Mouse (Mus musculus) kidney, embryonic 14.5 days (tissue): ENCODE measurements around the gene Scrt2. TPM values are rescaled to one million over a fixed set of nuclear protein-coding genes. Genes with fewer than 3 reads are reported as not detected.

Source experiments
- ATAC-seq: fragments of 200-750 bp; cut with Nextera tagmentation; 2 replicates; pipeline ENCODE4 v1.8.0; 2017; ENCODE audit warnings: moderate number of reproducible peaks, mild to moderate bottlenecking, moderate TSS enrichment, moderate library complexity; ENCODE audit not compliant: low FRiP score, low TSS enrichment
- H3K27ac ChIP-seq: fragments of 300-500 bp; sonication (generic); 2 replicates; pipeline ENCODE4 v1.5.1; 2014; ENCODE audit warnings: low read depth, mild to moderate bottlenecking, low read length, moderate library complexity, mixed read lengths
- H3K27me3 ChIP-seq: fragments of 300-500 bp; sonication (generic); 2 replicates; pipeline ENCODE4 v1.6.1; 2014; ENCODE audit warnings: mild to moderate bottlenecking, low read length; ENCODE audit not compliant: control insufficient read depth, insufficient read depth
- H3K36me3 ChIP-seq: fragments of 300-500 bp; sonication (generic); 2 replicates; pipeline ENCODE4 v1.6.1; 2014; ENCODE audit warnings: low read length, mixed read lengths; ENCODE audit not compliant: control insufficient read depth, insufficient read depth
- H3K4me1 ChIP-seq: fragments of 300-500 bp; sonication (generic); 2 replicates; pipeline ENCODE4 v1.6.1; 2014; ENCODE audit warnings: low read length, mixed read lengths; ENCODE audit not compliant: control insufficient read depth, insufficient read depth
- H3K4me2 ChIP-seq: fragments of 300-500 bp; sonication (generic); replicated peaks from 2 replicates; pipeline ENCODE4 v1.6.1; 2014; ENCODE audit warnings: low read depth, mild to moderate bottlenecking, low read length
- H3K4me3 ChIP-seq: fragments of 300-500 bp; sonication (generic); 2 replicates; pipeline ENCODE4 v1.5.1; 2014; ENCODE audit warnings: mild to moderate bottlenecking, low read length
- H3K9ac ChIP-seq: fragments of 300-500 bp; sonication (generic); 2 replicates; pipeline ENCODE4 v1.6.1; 2014; ENCODE audit warnings: low read depth, mild to moderate bottlenecking, low read length, moderate library complexity
- H3K9me3 ChIP-seq: fragments of 300-500 bp; sonication (generic); 2 replicates; pipeline ENCODE4 v1.6.1; 2016; ENCODE audit warnings: low read length; ENCODE audit not compliant: control insufficient read depth
- WGBS: fragments of 180-500 bp; shearing (Covaris S2); extraction: QIAGEN DNeasy Blood & Tissue Kit; methylation state at CpG from one replicate; pipeline ENCODE4 v1.1.7; 2014; 5-methylcytosine and 5-hydroxymethylcytosine counted together
- polyA plus RNA-seq: library from polyadenylated mRNA; unstranded; fragments of >200 nt; fragmentation: Nextera tagmentation; extraction: Ambion mirVana; gene quantifications from 2 replicates; pipeline ENCODE4 v1.2.1, GENCODE M21; 2014

Gene Scrt2
- polyA plus RNA-seq, 1 experiment from 2014 or later, result not detected

- peaks cover 21% of the 10 kb centered on the region for H3K27me3 ChIP-seq
Observed at GRCm38 (mm10) chr2:152142046-152142445, 60.7 kb downstream of the Scrt2 start.

DNA sequence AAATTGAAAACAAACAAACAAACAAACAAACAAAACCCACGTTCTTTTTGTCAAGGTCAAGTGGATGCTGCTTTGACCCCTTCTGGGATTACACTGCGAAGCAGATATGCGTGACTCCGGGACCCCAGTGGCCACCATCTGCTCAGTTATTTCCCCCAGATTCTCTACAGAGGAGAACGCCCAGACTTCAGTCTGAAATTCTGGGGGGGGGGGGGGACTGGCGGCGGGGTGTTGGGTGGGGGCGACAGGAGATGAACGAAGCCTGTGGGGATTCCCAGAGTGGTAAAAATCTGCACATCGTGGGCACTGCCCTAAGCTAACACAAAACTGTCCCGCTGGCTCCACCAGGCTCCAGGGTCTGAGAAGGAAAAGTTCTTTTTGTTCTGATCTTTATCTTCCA, 61.2 kb downstream of the Scrt2 start:
- no peaks in the 10 kb centered on the region for H3K36me3 ChIP-seq
- peaks cover 21% of the 10 kb centered on the region for H3K27me3 ChIP-seq
- 1% methylated on average over 11 of the region's 11 CpGs for WGBS
- H3K4me2 ChIP-seq, result peak overlapping the region; percentile 73
- H3K9me3 ChIP-seq, result no peaks in the 10 kb centered on the region
- H3K9ac ChIP-seq, result no peak overlapping the region
- H3K27ac ChIP-seq, result peak overlapping the region; percentile 37; the same call in 1 of the 2 replicates
- peak overlapping the region; percentile 50 for H3K4me3 ChIP-seq
- no peak for ATAC-seq
- H3K4me1 ChIP-seq, result peaks cover 21% of the 10 kb centered on the region

More at GRCm38 (mm10) chr2:152142046-152142445, 60.7 kb downstream of the Scrt2 start:
- H3K36me3 ChIP-seq, result no peaks in the 10 kb centered on the region
- 0% methylated on average over 13 of the region's 13 CpGs for WGBS
- no peaks in the 10 kb centered on the region for H3K9me3 ChIP-seq
- H3K9ac ChIP-seq, result 0 out of 2 replicates have a peak overlapping the region, but pooled peaks have one; percentile 19
- H3K27ac ChIP-seq, result peak overlapping the region; percentile 53
- peak overlapping the region; percentile 50 for H3K4me3 ChIP-seq
- peak overlapping the region; percentile 73 for H3K4me2 ChIP-seq
- ATAC-seq, result peak; percentile 84
- H3K4me1 ChIP-seq, result peaks cover 21% of the 10 kb centered on the region

GRCm38 (mm10) chr2:152143279-152144157, 62.2 kb downstream of the Scrt2 start, which contains the start of gene Tcf15:
Gene Tcf15, plus strand, starts transcription at chr2:152143561.
- peak within 1 kb of the TSS; percentile 50 for H3K4me3 ChIP-seq
- H3K4me2 ChIP-seq, result peak within 1 kb of the TSS; percentile 73
- under 1% methylated on average over 80 of the region's 118 CpGs for WGBS
- H3K4me1 ChIP-seq, result peaks cover 21% of the 10 kb centered on the region
- H3K9ac ChIP-seq, result peak within 1 kb of the TSS; percentile 47
- ATAC-seq, result peak; percentile 72
- H3K36me3 ChIP-seq, result no peaks in the 10 kb centered on the region
- H3K27ac ChIP-seq, result peak within 1 kb of the TSS; percentile 37; the same call in 1 of the 2 replicates
- peaks cover 21% of the 10 kb centered on the region for H3K27me3 ChIP-seq
- H3K9me3 ChIP-seq, result no peaks in the 10 kb centered on the region

- Histone ChIP-seq H3K4me3 (peak overlapping the region; percentile 50), H3K27me3 (peaks cover 21% of the 10 kb centered on the region), H3K4me1 (peaks cover 21% of the 10 kb centered on the region), H3K9ac (peak overlapping the region; percentile 47), H3K9me3 (no peaks in the 10 kb centered on the region), H3K4me2 (peak overlapping the region; percentile 73), H3K36me3 (no peaks in the 10 kb centered on the region), H3K27ac (no peak overlapping the region)
- no peak for ATAC-seq
- WGBS, result 20% methylated on average over 9 of the region's 9 CpGs
Observed at GRCm38 (mm10) chr2:152144158-152144450, 62.8 kb downstream of the Scrt2 start.

DNA sequence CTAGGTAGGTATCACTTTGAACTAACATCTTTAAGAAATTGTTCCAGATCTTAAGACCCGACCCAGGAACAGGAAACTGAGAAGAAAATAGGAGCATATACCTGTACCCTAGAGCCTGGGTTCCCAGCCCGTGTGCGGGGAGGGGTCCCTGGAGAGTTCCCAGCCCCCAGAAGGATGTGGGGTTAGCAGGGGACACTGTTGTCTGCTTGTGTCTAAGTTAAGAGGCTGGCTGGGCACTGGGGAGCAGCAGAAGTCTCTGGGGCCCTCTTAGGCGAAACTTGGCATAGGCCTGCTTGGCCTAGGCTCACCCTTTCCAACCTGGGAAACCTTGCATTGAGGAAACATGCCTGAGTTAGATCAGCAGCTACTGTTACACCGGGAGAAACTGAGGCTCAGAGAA, 63.2 kb downstream of the Scrt2 start:
- H3K27me3 ChIP-seq, result peaks cover 21% of the 10 kb centered on the region
- no peak overlapping the region for H3K9ac ChIP-seq

More for the DNA sequence above, 63.2 kb downstream of the Scrt2 start:
- no peak for ATAC-seq
- 68% methylated on average over 5 of the region's 5 CpGs for WGBS
- H3K9me3 ChIP-seq, result no peaks in the 10 kb centered on the region
- H3K27ac ChIP-seq, result no peak overlapping the region
- H3K4me1 ChIP-seq, result peaks cover 21% of the 10 kb centered on the region
- H3K4me3 ChIP-seq, result peak overlapping the region; percentile 50
- peak overlapping the region; percentile 73 for H3K4me2 ChIP-seq
- no peaks in the 10 kb centered on the region for H3K36me3 ChIP-seq

Other genes with a start within 250 kb of the Scrt2 start
- gene Rspo4, start 238.6 kb upstream of the Scrt2 start, polyA plus RNA-seq, result 0.21 TPM in 1 of 2 replicates, not detected in the other
- 1.0 and 1.1 TPM in 2 replicates for gene Angpt4, start 170.3 kb upstream of the Scrt2 start, polyA plus RNA-seq
- gene Fam110a, start 101.3 kb upstream of the Scrt2 start, polyA plus RNA-seq, result 19.7 and 29.9 TPM in 2 replicates
- 3.4 and 6.8 TPM in 2 replicates for gene Slc52a3, start 85.0 kb upstream of the Scrt2 start, polyA plus RNA-seq
- gene Srxn1, start 24.0 kb downstream of the Scrt2 start, polyA plus RNA-seq, result 4.7 and 9.5 TPM in 2 replicates
- gene Tcf15, start 62.0 kb downstream of the Scrt2 start, polyA plus RNA-seq, result 18.2 and 19.2 TPM in 2 replicates
- 136 and 149 TPM in 2 replicates for gene Csnk2a1, start 145.3 kb downstream of the Scrt2 start, polyA plus RNA-seq
- 19.4 and 37.4 TPM in 2 replicates for gene Tbc1d20, start 212.3 kb downstream of the Scrt2 start, polyA plus RNA-seq